Mouse (Mus musculus): ENCODE measurements around the gene Elovl6. TPM values are rescaled to one million over a fixed set of nuclear protein-coding genes. Genes with fewer than 3 reads are reported as not detected.

Elovl6 gene
- total and polyA plus RNA-seq, 3 experiments = 15.0 to 17.2 TPM; not detected in 1

DNA sequence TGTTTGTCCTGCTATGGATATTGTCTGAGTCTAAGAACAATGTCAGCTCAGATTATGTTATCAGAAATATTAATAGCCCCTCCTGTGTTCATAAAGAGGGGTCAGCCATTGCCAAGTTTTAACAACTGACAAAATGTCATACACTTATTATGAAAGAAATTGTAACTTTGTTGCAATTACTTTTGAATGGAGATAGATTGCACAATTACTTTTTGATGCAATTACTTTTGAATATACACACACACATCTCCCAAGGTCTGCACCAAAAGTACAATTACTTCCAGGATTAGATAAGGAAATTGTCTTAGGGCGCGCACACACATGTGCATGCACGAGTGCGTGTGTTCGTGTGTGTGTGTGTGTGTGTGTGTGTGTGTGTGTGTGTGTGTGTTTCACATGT, 90.5 kb downstream of the Elovl6 start:
- Histone ChIP-seq H3K4me3 (ENCODE audit: control insufficient read depth in 1 of 2, insufficient read depth in 1 of 2, low read depth in 2 of 2, low read length in 2 of 2) (no peak overlapping the region), H3K36me3 (ENCODE audit: control insufficient read depth in 1 of 2, insufficient read depth in 2 of 2, low read length in 2 of 2) (no peaks in the 10 kb centered on the region; a peak in 1 of 4 replicates), H3K9me3 (replicated peaks; ENCODE audit: insufficient read depth, low read length) (no peaks in the 10 kb centered on the region), H3K79me2 (ENCODE audit: control insufficient read depth, insufficient read depth, low read length, poor library complexity) (no peaks in the 10 kb centered on the region), H3K27me3 (ENCODE audit: control insufficient read depth in 1 of 2, insufficient read depth in 2 of 2, low read length in 2 of 2) (no peaks in the 10 kb centered on the region), H3K27ac (ENCODE audit: control insufficient read depth, low read depth, low read length) (no peak overlapping the region), H3K9ac (ENCODE audit: control insufficient read depth, low read depth, low read length, poor library complexity, severe bottlenecking) (no peak overlapping the region), H3K4me1 (ENCODE audit: control insufficient read depth in 1 of 2, insufficient read depth in 2 of 2, low read length in 2 of 2) (no peaks in the 10 kb centered on the region; a peak in 1 of 4 replicates)
- TF ChIP-seq USF1 (IDR thresholded peaks at IDR 0.05; ENCODE audit: low read depth, low read length) = no peak
- no peak for TF ChIP-seq ZKSCAN1 (IDR thresholded peaks at IDR 0.05; ENCODE audit: low read depth, low read length)
- TF ChIP-seq CTCF (IDR thresholded peaks at IDR 0.05 in 2 of 3, conservative IDR thresholded peaks at IDR 0.05 in 1 of 3; ENCODE audit: control insufficient read depth in 1 of 3, insufficient read depth in 1 of 3, low read depth in 2 of 3, low read length in 3 of 3, poor library complexity in 1 of 3, severe bottlenecking in 1 of 3) = no peak
- TF ChIP-seq MXI1 (IDR thresholded peaks at IDR 0.05; ENCODE audit: low read depth, low read length) = no peak
- TF ChIP-seq ZNF384 (IDR thresholded peaks at IDR 0.05; ENCODE audit: low read depth, low read length) = no peak
- no peak for TF ChIP-seq POLR2AphosphoS5 (IDR thresholded peaks at IDR 0.05; ENCODE audit: borderline replicate concordance, low read depth, low read length)
- no peak for TF ChIP-seq E2F4 (IDR thresholded peaks at IDR 0.05; ENCODE audit: borderline replicate concordance, low read depth, low read length)
- TF ChIP-seq NRF1 (IDR thresholded peaks at IDR 0.05; ENCODE audit: insufficient read depth, low read depth, low read length, poor library complexity, severe bottlenecking) = no peak
- TF ChIP-seq SMC3 (IDR thresholded peaks at IDR 0.05; ENCODE audit: low read depth, low read length) = no peak
- no peak for DNase-seq (ENCODE audit: low read depth, low spot score)

DNA sequence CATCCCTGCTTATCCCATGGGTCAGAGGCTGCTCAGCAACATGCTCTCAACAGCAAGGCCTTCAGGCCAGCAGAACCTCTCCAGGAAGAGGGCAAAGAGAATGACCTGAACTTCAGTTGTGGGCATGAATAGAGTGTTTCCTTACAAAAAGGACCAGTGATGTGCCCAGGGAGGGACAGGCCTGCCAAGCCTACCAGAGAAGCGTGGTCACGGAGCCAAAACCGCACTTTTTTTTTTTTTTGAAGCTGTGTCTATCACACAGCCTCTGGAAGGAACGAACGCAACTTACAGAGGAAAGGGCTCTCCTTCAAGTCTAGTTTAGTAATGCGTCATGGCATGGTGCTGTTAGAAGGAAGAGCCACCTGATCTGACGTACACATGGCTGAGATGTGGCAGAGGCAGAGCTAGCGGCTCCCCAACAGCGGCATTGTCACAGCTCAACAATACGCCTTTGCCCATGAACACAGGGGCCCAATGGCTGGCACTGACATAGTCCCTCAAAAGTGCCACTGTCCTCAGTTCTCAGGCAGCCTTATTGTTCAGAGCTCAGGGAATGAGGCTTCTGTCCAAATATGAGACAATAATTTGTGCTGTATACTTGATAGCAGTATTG, 92.1 kb downstream of the Elovl6 start:
- no peaks in the 10 kb centered on the region for H3K9me3 ChIP-seq (replicated peaks; ENCODE audit: insufficient read depth, low read length)
- H3K4me3 ChIP-seq (ENCODE audit: control insufficient read depth in 1 of 2, insufficient read depth in 1 of 2, low read depth in 2 of 2, low read length in 2 of 2) = no peak overlapping the region
- no peak overlapping the region for H3K27ac ChIP-seq (ENCODE audit: control insufficient read depth, low read depth, low read length)
- no peak for DNase-seq (ENCODE audit: low read depth, low spot score)
- H3K4me1 ChIP-seq (ENCODE audit: control insufficient read depth in 1 of 2, insufficient read depth in 2 of 2, low read length in 2 of 2) = no peaks in the 10 kb centered on the region; a peak in 1 of 4 replicates
- no peaks in the 10 kb centered on the region; a peak in 1 of 4 replicates for H3K36me3 ChIP-seq (ENCODE audit: control insufficient read depth in 1 of 2, insufficient read depth in 2 of 2, low read length in 2 of 2)
- TF ChIP-seq MYB (IDR thresholded peaks at IDR 0.05; ENCODE audit: low read depth, low read length) (no peak), NRF1 (IDR thresholded peaks at IDR 0.05; ENCODE audit: insufficient read depth, low read depth, low read length, poor library complexity, severe bottlenecking) (no peak), USF1 (IDR thresholded peaks at IDR 0.05; ENCODE audit: low read depth, low read length) (no peak), MYC (IDR thresholded peaks at IDR 0.05; ENCODE audit: low read depth, low read length) (no peak), CHD1 (IDR thresholded peaks at IDR 0.05; ENCODE audit: low read depth, low read length) (no peak), CHD2 (IDR thresholded peaks at IDR 0.05; ENCODE audit: low read length) (no peak), TBP (IDR thresholded peaks at IDR 0.05; ENCODE audit: low read depth, low read length) (no peak), ETS1 (IDR thresholded peaks at IDR 0.05; ENCODE audit: low read depth, low read length) (no peak), JUND (IDR thresholded peaks at IDR 0.05; ENCODE audit: low read depth, low read length) (no peak), BHLHE40 (IDR thresholded peaks at IDR 0.05; ENCODE audit: borderline replicate concordance, low read depth, low read length) (no peak), ZKSCAN1 (IDR thresholded peaks at IDR 0.05; ENCODE audit: low read depth, low read length) (no peak), EP300 (IDR thresholded peaks at IDR 0.05; ENCODE audit: low read depth in 1 of 2, low read length in 2 of 2) (no peak), GABPA (IDR thresholded peaks at IDR 0.05; ENCODE audit: low read depth, low read length) (no peak), POLR2A (IDR thresholded peaks at IDR 0.05; ENCODE audit: control insufficient read depth in 1 of 2, insufficient read depth in 1 of 2, low read depth in 1 of 2, low read length in 2 of 2, poor library complexity in 1 of 2) (no peak), GATA1 (IDR thresholded peaks at IDR 0.05; ENCODE audit: low read depth, low read length) (no peak)
- no peaks in the 10 kb centered on the region for H3K27me3 ChIP-seq (ENCODE audit: control insufficient read depth in 1 of 2, insufficient read depth in 2 of 2, low read length in 2 of 2)
- no peak overlapping the region for H3K9ac ChIP-seq (ENCODE audit: control insufficient read depth, low read depth, low read length, poor library complexity, severe bottlenecking)
- H3K79me2 ChIP-seq (ENCODE audit: control insufficient read depth, insufficient read depth, low read length, poor library complexity) = no peaks in the 10 kb centered on the region

All from MEL (cell line).